Mouse (Mus musculus) erythroid progenitor cell, adult 5-6 weeks (primary cell): ENCODE measurements around the gene Arhgdia. TPM values are rescaled to one million over a fixed set of nuclear protein-coding genes. Genes with fewer than 3 reads are reported as not detected.

Experiments
- ATAC-seq: replicated peaks from 2 replicates; pipeline ENCODE4 v1.8.0; 2016; ENCODE audit warnings: moderate number of reproducible peaks, mild to moderate bottlenecking, moderate TSS enrichment, inconsistent platforms; ENCODE audit not compliant: poor library complexity, low FRiP score, severe bottlenecking
- total RNA-seq, 2 experiments: library from RNA; stranded (forward) in 1 of 2; stranded (reverse) in 1 of 2; fragments of 150-400 nt in 1 of 2; fragments of 186-747, 209-891 nt in 1 of 2; gene quantifications; 2 replicates each; pipeline versions ENCODE4 v1.2.3 to v1.2.4; 2015 to 2017; ENCODE audit warnings: low replicate concordance in 2 of 2

Gene Arhgdia
- total RNA-seq, 2 experiments from 2014 or later, result 49.3 to 134 TPM

- peak; percentile 67 for ATAC-seq
Observed at GRCm38 (mm10) chr11:120580871-120581331, 523 bp downstream of the Arhgdia start.

DNA sequence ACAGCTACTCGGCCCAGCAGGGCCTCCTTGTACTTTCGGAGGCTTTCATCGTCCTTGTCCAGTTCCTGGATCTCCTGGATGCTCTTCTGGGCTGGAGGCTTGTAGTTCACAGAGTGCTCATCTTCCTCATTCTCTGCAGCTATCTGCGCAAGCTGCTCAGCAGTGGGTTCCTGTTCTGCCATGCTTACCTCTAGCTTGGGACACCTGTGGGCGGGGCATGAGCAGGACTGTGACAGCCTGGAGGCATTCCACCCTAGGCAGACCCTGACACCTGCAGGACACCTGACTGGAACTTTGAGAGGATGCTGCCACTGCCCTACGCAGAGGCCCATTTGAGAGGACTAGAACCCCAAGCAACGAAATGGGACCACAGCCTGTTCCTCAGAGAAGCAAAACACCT lies 1.2 kb downstream of the Arhgdia start:
- ATAC-seq, result 0 out of 2 replicates have a peak, but pooled peaks have one; percentile 15

DNA sequence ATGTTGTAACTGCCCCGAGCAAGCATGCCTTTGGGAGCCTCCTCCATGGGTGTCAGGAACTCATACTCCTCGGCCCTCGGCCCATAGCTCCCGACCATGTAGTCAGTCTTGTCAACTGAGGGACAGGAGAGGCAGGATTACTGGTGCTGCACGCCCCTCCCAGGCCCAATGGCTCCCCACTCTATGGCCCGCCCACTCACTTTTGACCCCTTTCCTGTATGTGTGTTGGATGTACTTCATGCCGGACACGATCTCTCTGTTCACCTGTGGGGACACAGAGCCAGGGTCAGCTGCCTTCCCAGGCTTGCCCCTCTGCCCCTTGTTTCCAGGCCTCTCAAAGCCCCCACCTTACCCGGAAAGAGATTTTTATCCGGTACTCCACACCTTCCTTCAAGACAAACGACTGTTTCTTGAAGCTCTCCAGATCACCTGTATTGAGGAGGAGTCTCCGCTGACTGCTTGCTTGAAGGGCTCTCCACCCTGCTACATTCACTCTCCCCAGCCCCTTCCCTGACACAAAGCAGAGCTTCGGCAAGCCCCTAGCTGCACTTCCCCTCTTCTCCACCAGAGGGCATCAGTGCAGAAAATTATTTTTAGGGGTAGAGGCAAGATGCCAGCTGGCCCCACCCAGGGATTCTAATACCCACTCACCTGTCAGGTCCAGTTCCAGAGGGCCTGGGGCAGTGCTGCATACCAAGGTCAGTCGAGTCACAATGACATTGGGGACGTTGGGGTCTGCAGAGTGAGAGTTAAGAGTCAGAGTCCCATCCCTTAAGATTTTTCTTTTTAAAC lies 1.9 kb downstream of the Arhgdia start:
- ATAC-seq, result peak; percentile 44; the same call in 1 of the 2 replicates

DNA sequence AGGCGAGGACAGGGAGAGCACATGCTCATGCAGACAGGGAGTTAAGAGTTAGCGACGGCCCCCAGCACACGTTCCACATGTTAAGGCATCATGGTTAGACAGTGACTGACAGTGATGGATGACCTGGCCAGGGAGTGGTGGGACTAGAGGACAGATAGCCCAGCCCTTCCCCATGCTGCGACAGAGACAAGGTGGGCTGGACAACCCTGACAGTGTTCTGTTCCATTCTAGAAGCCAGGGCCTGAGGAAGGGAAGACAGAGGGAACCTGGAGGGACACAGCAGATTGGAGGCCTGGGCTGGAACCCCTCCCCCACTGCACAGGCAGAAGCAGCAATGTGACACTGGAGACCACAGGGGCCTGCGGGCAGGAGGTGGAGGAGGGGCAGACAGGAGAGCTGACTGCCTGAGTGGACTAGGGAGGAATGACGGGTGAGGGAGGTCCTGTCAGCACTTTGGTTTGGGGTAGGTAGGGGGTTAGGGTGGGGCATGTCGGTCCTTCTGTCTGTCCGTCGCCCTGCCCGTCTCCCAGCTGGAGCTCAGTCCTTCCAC lies 2.7 kb downstream of the Arhgdia start:
- no peak for ATAC-seq

- ATAC-seq, result no peak
Observed at GRCm38 (mm10) chr11:120578024-120578693, 3.3 kb downstream of the Arhgdia start.

- no peak for ATAC-seq
Observed at GRCm38 (mm10) chr11:120577211-120578023, 4.0 kb downstream of the Arhgdia start.

- no peak for ATAC-seq
Observed at GRCm38 (mm10) chr11:120576365-120576981, 5.0 kb downstream of the Arhgdia start.

- no peak for ATAC-seq
Observed at GRCm38 (mm10) chr11:120575940-120576339, 5.5 kb downstream of the Arhgdia start.

DNA sequence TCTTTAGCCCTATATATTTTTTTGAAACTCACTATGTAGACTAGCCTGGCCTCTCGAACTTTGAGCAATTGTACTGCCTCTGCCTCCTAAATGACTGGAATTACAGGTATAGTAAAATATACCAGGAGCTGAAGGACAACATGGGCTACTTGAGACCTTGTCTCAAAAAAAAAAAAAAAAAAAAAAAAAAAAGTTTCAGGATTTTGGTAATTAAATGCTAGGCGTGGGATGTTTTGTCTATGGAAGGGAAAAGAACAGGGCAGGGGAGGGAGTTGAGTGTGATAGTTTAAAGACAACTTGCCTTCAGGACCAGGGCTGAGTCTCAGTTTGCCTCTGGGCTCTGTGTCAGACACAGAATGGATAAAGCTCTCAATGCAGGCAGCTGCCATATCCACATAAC lies 6.4 kb downstream of the Arhgdia start:
- ATAC-seq, result no peak

DNA sequence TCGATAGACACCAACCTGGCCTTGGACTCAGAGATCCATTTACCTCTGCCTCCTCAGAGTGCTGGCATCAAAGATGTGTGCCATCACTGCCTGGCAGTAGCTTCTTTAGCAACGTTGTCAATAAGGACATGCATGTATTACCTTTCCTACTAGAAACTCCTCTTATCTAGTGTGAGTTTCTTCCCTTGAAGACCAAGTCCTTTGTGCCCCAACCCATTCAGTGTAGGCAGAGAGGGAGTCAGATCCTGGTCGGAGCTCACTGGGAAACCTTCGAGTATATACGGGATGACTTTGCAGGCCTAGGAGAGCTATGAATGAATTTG lies 7.2 kb downstream of the Arhgdia start:
- ATAC-seq, result no peak

GRCm38 (mm10) chr11:120573585-120574277 lies 7.7 kb downstream of the Arhgdia start:
- ATAC-seq, result peak; percentile 20

GRCm38 (mm10) chr11:120572752-120573584 lies 8.5 kb downstream of the Arhgdia start, which contains the start of gene P4hb:
Gene P4hb, minus strand, starts transcription at chr11:120573253.
- ATAC-seq, result peak; percentile 88

- 0 out of 2 replicates have a peak, but pooled peaks have one; percentile 8 for ATAC-seq
Observed at GRCm38 (mm10) chr11:120572417-120572751, 9.0 kb downstream of the Arhgdia start.

GRCm38 (mm10) chr11:120571754-120572416 lies 9.5 kb downstream of the Arhgdia start:
- ATAC-seq, result no peak

GRCm38 (mm10) chr11:120571122-120571521 lies 10.3 kb downstream of the Arhgdia start:
- no peak for ATAC-seq

DNA sequence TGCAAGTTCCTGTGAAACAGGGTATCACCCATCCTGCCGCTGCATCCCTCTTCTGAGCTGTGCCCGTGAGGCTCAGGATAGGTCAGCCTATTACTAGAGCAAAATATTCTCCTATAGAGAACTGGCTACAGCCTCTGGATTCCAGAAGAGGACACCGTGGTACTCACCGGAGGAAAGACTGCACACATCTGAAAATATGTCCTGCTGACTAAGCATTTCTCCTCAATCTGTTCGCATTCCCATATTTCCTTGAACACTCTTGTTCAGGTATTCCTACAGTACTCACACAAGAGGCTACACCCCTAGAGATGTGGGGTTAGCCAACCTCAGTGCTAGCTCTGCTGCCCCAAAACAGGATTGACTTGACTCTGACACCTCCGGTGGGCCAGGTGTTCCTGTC lies 13.1 kb downstream of the Arhgdia start:
- no peak for ATAC-seq

DNA sequence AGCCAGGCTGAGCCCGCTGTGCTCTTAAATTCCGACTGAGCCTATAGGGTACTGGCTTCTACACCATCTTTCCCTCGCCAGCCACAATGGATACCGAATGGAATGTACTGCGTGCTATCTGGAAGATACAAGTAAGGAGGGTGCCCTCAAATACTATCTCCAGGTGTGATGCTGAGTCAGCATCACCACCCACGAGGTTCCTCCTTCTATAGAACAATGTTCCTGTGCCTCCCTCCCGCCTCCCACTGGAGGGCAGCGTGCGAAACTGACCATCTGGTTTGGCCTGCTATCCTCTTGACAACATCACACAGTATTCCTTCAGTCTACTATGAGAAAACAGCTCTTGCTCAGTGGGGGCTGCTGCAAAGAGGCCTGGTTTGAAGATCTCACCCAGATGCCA lies 16.3 kb downstream of the Arhgdia start:
- ATAC-seq, result no peak

- no peak for ATAC-seq
Observed at GRCm38 (mm10) chr11:120562949-120563348, 18.5 kb downstream of the Arhgdia start.
